Mouse (Mus musculus) layer of hippocampus, adult 9-11 months (tissue): ENCODE data around the gene H2-Q6.
A peak's percentile ranks its signal among the peaks of the same experiment; 100 is the strongest.
"Not testable (repeated sequence)": the region's sequence is repeated elsewhere in the genome, so short reads cannot be mapped to it uniquely, and the experiment has no call there.

Experiments
- DNase-seq: peaks from one replicate; pipeline ENCODE4 v3.0.0; 2022

H2-Q6 gene

GRCm38 (mm10) chr17:35424624-35425416 is at the start of gene H2-Q6:
H2-Q6 (plus strand) TSS chr17:35424850.
- peak; percentile 64 for DNase-seq

GRCm38 (mm10) chr17:35379369-35379728 is 45.3 kb upstream of the H2-Q6 start, which contains the start of gene H2-Q4:
H2-Q4 (plus strand) TSS chr17:35379617.
- DNase-seq, result peak; percentile 92

GRCm38 (mm10) chr17:35379729-35380451 is 44.8 kb upstream of the H2-Q6 start:
- peak; percentile 5 for DNase-seq

- DNase-seq, result not testable (repeated sequence)
Measured at GRCm38 (mm10) chr17:35389796-35390195, 34.9 kb upstream of the H2-Q6 start.

- not testable (repeated sequence) for DNase-seq
Measured at GRCm38 (mm10) chr17:35392671-35393070, 32.0 kb upstream of the H2-Q6 start.

GRCm38 (mm10) chr17:35393864-35394800 is 30.5 kb upstream of the H2-Q6 start:
- DNase-seq, result not testable (repeated sequence)

- not testable (repeated sequence) for DNase-seq
Measured at GRCm38 (mm10) chr17:35396956-35397355, 27.7 kb upstream of the H2-Q6 start.

GRCm38 (mm10) chr17:35413057-35413456 is 11.6 kb upstream of the H2-Q6 start:
- not testable (repeated sequence) for DNase-seq

GRCm38 (mm10) chr17:35415273-35416129 is 9.1 kb upstream of the H2-Q6 start:
- DNase-seq, result not testable (repeated sequence)

GRCm38 (mm10) chr17:35418772-35419171 is 5.9 kb upstream of the H2-Q6 start:
- no peak for DNase-seq

- not testable (repeated sequence) for DNase-seq
Measured at GRCm38 (mm10) chr17:35419564-35419963, 5.1 kb upstream of the H2-Q6 start.

- not testable (repeated sequence) for DNase-seq
Measured at GRCm38 (mm10) chr17:35420206-35420810, 4.3 kb upstream of the H2-Q6 start.

GRCm38 (mm10) chr17:35421331-35421730 is 3.3 kb upstream of the H2-Q6 start:
- DNase-seq, result not testable (repeated sequence)

- DNase-seq, result not testable (repeated sequence)
Measured at GRCm38 (mm10) chr17:35422360-35422759, 2.3 kb upstream of the H2-Q6 start.

- not testable (repeated sequence) for DNase-seq
Measured at GRCm38 (mm10) chr17:35423131-35423810, 1.4 kb upstream of the H2-Q6 start.

GRCm38 (mm10) chr17:35424106-35424505 is 544 bp upstream of the H2-Q6 start:
- not testable (repeated sequence) for DNase-seq

- not testable (repeated sequence) for DNase-seq
Measured at GRCm38 (mm10) chr17:35425474-35425873, 824 bp downstream of the H2-Q6 start.

GRCm38 (mm10) chr17:35428883-35429282 is 4.2 kb downstream of the H2-Q6 start:
- not testable (repeated sequence) for DNase-seq

- not testable (repeated sequence) for DNase-seq
Measured at GRCm38 (mm10) chr17:35430671-35431070, 6.0 kb downstream of the H2-Q6 start.

- not testable (repeated sequence) for DNase-seq
Measured at GRCm38 (mm10) chr17:35432167-35432566, 7.5 kb downstream of the H2-Q6 start.

GRCm38 (mm10) chr17:35434836-35435235 is 10.2 kb downstream of the H2-Q6 start:
- DNase-seq, result not testable (repeated sequence)
